Mouse (Mus musculus) forebrain, embryonic 16.5 days (tissue): ENCODE data around the gene Lrrn2. TPM values are rescaled to one million over a fixed set of nuclear protein-coding genes. Genes with fewer than 3 reads are reported as not detected.

Experiments
- ATAC-seq: fragments of 200-750 bp; cut with Nextera tagmentation; 2 replicates; pipeline ENCODE4 v1.8.0; 2017; ENCODE audit warnings: mild to moderate bottlenecking, moderate library complexity
- H3K27ac ChIP-seq: fragments of 300-500 bp; sonication (generic); 2 replicates; pipeline ENCODE4 v1.5.1; 2014; ENCODE audit warnings: low read length, control low read depth
- H3K27me3 ChIP-seq: fragments of 300-500 bp; sonication (generic); replicated peaks from 2 replicates; pipeline ENCODE4 v1.6.1; 2014; ENCODE audit warnings: low read length; ENCODE audit not compliant: control insufficient read depth, insufficient read depth
- H3K36me3 ChIP-seq: fragments of 300-500 bp; sonication (generic); 2 replicates; pipeline ENCODE4 v1.6.1; 2014; ENCODE audit not compliant: control insufficient read depth, insufficient read depth
- H3K4me1 ChIP-seq: fragments of 300-500 bp; sonication (generic); replicated peaks from 2 replicates; pipeline ENCODE4 v1.6.1; 2014; ENCODE audit warnings: low read length; ENCODE audit not compliant: control insufficient read depth, insufficient read depth
- H3K4me2 ChIP-seq: fragments of 300-500 bp; sonication (generic); 2 replicates; pipeline ENCODE4 v1.6.1; 2014; ENCODE audit warnings: mild to moderate bottlenecking, low read length, control low read depth
- H3K4me3 ChIP-seq: fragments of 300-500 bp; sonication (generic); replicated peaks from 2 replicates; pipeline ENCODE4 v1.5.1; 2014; ENCODE audit warnings: mild to moderate bottlenecking, low read length, control low read depth
- H3K9ac ChIP-seq: fragments of 300-500 bp; sonication (generic); replicated peaks from 2 replicates; pipeline ENCODE4 v1.6.1; 2014; ENCODE audit warnings: low read depth, low read length, control low read depth
- H3K9me3 ChIP-seq: fragments of 300-500 bp; sonication (generic); 2 replicates; pipeline ENCODE4 v1.6.1; 2016; ENCODE audit warnings: low read length; ENCODE audit not compliant: control insufficient read depth
- WGBS: fragments of 180-500 bp; shearing (Covaris S2); extraction: QIAGEN DNeasy Blood & Tissue Kit; methylation state at CpG from one replicate; pipeline ENCODE4 v1.1.7; 2014; 5-methylcytosine and 5-hydroxymethylcytosine counted together
- polyA plus RNA-seq: library from polyadenylated mRNA; unstranded; fragments of >200 nt; fragmentation: Nextera tagmentation; extraction: Ambion mirVana; gene quantifications from 2 replicates; pipeline ENCODE4 v1.2.1, GENCODE M21; 2015

Lrrn2 gene
- 48.6 and 53.8 TPM in 2 replicates for polyA plus RNA-seq

GRCm38 (mm10) chr1:132880161-132881005, at the start of gene Lrrn2:
TSS of gene Lrrn2 (plus strand) at chr1:132880273.
- peak within 1 kb of the TSS; percentile 84 for H3K9ac ChIP-seq
- ATAC-seq: peak; percentile 84
- no peaks in the 10 kb centered on the region for H3K36me3 ChIP-seq
- peak within 1 kb of the TSS; percentile 79 for H3K4me3 ChIP-seq
- peaks cover 24% of the 10 kb centered on the region for H3K4me1 ChIP-seq
- H3K27me3 ChIP-seq: no peaks in the 10 kb centered on the region
- peak within 1 kb of the TSS; percentile 80 for H3K27ac ChIP-seq
- peak within 1 kb of the TSS; percentile 72 for H3K4me2 ChIP-seq
- WGBS: under 1% methylated on average over 64 of the region's 80 CpGs
- H3K9me3 ChIP-seq: no peaks in the 10 kb centered on the region

GRCm38 (mm10) chr1:132831963-132832362, 48.1 kb upstream of the Lrrn2 start:
- Histone ChIP-seq H3K36me3 (no peaks in the 10 kb centered on the region), H3K4me3 (no peak overlapping the region), H3K4me1 (no peaks in the 10 kb centered on the region), H3K9ac (no peak overlapping the region), H3K4me2 (no peak overlapping the region), H3K27me3 (no peaks in the 10 kb centered on the region), H3K27ac (no peak overlapping the region), H3K9me3 (no peaks in the 10 kb centered on the region)
- 88% methylated on average over 4 of the region's 4 CpGs for WGBS
- no peak for ATAC-seq

DNA sequence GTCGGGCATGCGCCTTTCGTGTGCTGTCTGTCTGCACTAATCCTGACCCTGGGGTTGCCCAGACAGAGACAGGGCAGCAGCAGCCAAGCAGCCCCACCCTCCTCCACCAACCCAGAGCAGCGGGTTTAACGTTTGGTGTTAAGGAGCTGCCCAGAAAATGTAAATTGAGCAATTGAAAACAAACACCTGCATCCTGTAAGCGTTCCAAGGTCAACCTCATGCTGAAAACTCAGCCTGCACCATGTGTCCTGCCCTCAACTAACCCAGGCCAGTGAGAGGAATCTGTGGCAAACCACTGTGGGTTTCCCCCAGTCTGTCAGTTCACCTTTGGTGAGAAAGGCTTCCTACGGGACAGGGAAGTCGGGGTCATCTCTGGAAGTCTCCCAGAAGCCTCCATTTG, 46.0 kb upstream of the Lrrn2 start:
- 64% methylated on average over 8 of the region's 8 CpGs for WGBS

DNA sequence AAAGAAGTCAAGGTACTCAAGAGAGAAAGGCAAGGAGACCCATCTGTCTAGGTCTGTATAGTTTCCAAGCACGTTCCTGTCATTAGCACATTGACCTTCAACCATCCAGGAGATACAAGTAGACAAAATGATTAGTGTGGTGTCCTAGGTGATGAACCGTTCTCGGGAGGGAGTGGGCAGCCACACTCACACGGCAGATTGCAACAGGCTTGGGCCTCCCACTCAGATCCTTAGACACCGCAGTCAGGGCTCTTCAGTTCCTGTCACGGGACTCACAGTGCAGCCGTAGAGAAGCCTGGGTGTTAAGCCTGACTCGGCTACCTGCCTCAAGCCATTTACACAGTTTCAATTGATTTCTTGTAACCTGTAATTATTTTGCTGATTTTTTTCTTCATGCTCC, 43.2 kb upstream of the Lrrn2 start:
- no peak overlapping the region for H3K4me3 ChIP-seq
- H3K4me2 ChIP-seq: no peak overlapping the region
- no peak overlapping the region for H3K27ac ChIP-seq
- H3K4me1 ChIP-seq: no peaks in the 10 kb centered on the region
- H3K9ac ChIP-seq: no peak overlapping the region
- H3K36me3 ChIP-seq: no peaks in the 10 kb centered on the region
- H3K27me3 ChIP-seq: no peaks in the 10 kb centered on the region
- ATAC-seq: no peak
- WGBS: 71% methylated on average over 8 of the region's 8 CpGs
- no peaks in the 10 kb centered on the region for H3K9me3 ChIP-seq

More for the DNA sequence above, 46.0 kb upstream of the Lrrn2 start:
- H3K9ac ChIP-seq: no peak overlapping the region
- no peaks in the 10 kb centered on the region for H3K36me3 ChIP-seq
- H3K4me3 ChIP-seq: no peak overlapping the region
- no peak overlapping the region for H3K27ac ChIP-seq
- no peak overlapping the region for H3K4me2 ChIP-seq
- no peaks in the 10 kb centered on the region for H3K4me1 ChIP-seq
- no peaks in the 10 kb centered on the region for H3K9me3 ChIP-seq
- ATAC-seq: no peak
- no peaks in the 10 kb centered on the region for H3K27me3 ChIP-seq

DNA sequence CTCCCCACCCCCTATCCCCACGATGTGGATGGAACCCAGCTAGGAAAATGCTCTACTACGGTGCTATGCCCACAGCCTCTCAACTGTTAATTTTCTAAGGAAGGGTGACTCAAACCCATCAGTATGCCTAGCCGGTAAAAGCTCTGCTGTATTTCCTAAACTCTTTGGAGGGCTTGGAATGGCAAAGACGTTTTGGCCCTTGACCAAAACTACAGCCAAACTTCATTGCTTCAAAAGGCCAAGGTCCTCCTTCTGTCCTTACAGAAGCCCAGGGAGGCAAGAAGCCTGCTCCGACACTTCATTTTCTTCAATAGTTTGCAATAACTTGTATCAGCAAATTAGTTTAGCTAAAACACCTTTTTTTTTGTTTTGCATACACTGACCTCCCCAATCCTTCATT, 42.4 kb upstream of the Lrrn2 start:
- Histone ChIP-seq H3K4me2 (no peak overlapping the region), H3K9me3 (no peaks in the 10 kb centered on the region), H3K27me3 (no peaks in the 10 kb centered on the region), H3K9ac (no peak overlapping the region), H3K4me3 (no peak overlapping the region), H3K4me1 (no peaks in the 10 kb centered on the region), H3K27ac (no peak overlapping the region), H3K36me3 (no peaks in the 10 kb centered on the region)
- WGBS: 65% methylated on average over 5 of the region's 5 CpGs
- ATAC-seq: no peak

GRCm38 (mm10) chr1:132838371-132838770, 41.7 kb upstream of the Lrrn2 start:
- no peak for ATAC-seq
- 80% methylated on average over 1 of the region's 1 CpGs for WGBS
- no peaks in the 10 kb centered on the region for H3K36me3 ChIP-seq
- H3K4me1 ChIP-seq: no peaks in the 10 kb centered on the region
- no peak overlapping the region for H3K4me2 ChIP-seq
- no peak overlapping the region for H3K4me3 ChIP-seq
- no peaks in the 10 kb centered on the region for H3K9me3 ChIP-seq
- no peak overlapping the region for H3K27ac ChIP-seq
- H3K27me3 ChIP-seq: no peaks in the 10 kb centered on the region
- H3K9ac ChIP-seq: no peak overlapping the region

DNA sequence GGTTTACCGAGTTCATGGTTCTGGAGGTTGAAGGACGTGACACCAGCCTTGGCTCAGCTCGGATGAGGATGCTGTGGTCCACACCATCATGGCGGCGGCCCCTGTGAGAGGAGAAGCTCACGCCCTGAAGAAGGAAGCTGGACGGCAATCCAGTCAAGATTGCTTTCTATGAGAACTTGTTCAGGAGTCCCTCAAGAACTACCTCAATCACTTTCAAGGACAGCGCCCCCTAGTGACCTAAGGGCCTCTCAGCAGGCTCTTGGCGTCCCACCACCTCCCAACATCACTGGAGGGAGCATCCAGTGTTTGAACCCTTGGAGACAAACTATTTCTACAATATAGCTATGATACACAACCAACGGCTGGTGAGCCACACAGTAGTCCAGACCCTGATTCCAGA, 36.5 kb upstream of the Lrrn2 start:
- H3K27ac ChIP-seq: no peak overlapping the region
- H3K4me1 ChIP-seq: 0 out of 2 replicates have a peak, but pooled peaks cover 4% of the 10 kb centered on the region
- no peak overlapping the region for H3K4me3 ChIP-seq
- H3K36me3 ChIP-seq: no peaks in the 10 kb centered on the region
- no peak overlapping the region for H3K9ac ChIP-seq
- 85% methylated on average over 10 of the region's 10 CpGs for WGBS
- H3K27me3 ChIP-seq: no peaks in the 10 kb centered on the region
- H3K4me2 ChIP-seq: no peak overlapping the region
- H3K9me3 ChIP-seq: peaks cover 3% of the 10 kb centered on the region
- no peak for ATAC-seq

DNA sequence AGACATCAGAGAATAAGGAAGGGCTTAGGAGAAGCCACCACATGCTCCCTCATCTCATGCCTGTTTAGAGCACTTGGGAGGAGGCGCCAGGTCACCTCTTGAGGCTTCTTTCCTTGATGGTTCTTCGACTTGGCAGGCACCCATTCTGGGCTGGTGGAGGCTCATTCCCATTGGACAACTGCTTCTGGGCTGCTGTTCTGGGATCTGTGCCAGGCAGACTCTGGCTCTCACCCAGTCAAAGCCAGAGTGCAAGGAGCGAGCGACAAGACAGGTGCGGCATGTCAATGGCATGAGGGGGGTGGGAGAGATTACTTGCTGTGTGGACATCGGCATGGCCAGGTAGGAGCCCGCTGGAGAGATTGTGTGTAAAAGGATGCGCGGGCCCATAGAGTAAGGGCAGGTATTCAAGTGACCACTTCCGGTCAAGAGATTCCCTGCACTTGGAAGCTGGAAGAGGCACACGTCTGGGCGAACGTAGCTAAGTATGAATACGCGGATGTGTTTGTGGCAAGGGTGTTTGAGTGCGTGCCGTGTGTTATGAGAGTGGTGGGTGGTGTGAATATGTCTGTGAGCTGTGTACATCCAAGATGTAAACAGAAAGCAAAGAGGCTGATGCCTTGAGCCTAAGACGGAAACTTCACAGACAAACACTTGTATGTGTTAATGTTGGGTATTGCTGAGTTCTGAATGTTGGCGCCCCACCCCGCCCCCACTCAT, 35.8 kb upstream of the Lrrn2 start:
- Histone ChIP-seq H3K4me2 (no peak overlapping the region), H3K36me3 (no peaks in the 10 kb centered on the region), H3K27me3 (no peaks in the 10 kb centered on the region), H3K4me1 (0 out of 2 replicates have a peak, but pooled peaks cover 4% of the 10 kb centered on the region), H3K27ac (no peak overlapping the region), H3K4me3 (no peak overlapping the region), H3K9me3 (peaks cover 3% of the 10 kb centered on the region), H3K9ac (no peak overlapping the region)
- WGBS: 75% methylated on average over 20 of the region's 20 CpGs
- no peak for ATAC-seq

GRCm38 (mm10) chr1:132845766-132846165, 34.3 kb upstream of the Lrrn2 start:
- H3K4me3 ChIP-seq: no peak overlapping the region
- peaks cover 3% of the 10 kb centered on the region for H3K9me3 ChIP-seq
- 0 out of 2 replicates have a peak, but pooled peaks cover 7% of the 10 kb centered on the region for H3K4me1 ChIP-seq
- 90% methylated on average over 8 of the region's 8 CpGs for WGBS
- no peak overlapping the region for H3K9ac ChIP-seq
- no peaks in the 10 kb centered on the region for H3K36me3 ChIP-seq
- no peak overlapping the region for H3K4me2 ChIP-seq
- H3K27me3 ChIP-seq: no peaks in the 10 kb centered on the region
- H3K27ac ChIP-seq: no peak overlapping the region
- no peak for ATAC-seq
